Mouse (Mus musculus) thymus, postnatal 0 days (tissue): Measurements from ENCODE around the gene Zfp804a. TPM values are rescaled to one million over a fixed set of nuclear protein-coding genes. Genes with fewer than 3 reads are reported as not detected.

Experiments
- DNase-seq: peaks from one replicate; pipeline ENCODE4 v3.0.0-alpha.2; 2015; ENCODE audit warnings: low spot score
- polyA plus RNA-seq: library from polyadenylated mRNA; unstranded; fragments of >200 nt; fragmentation: Nextera tagmentation; extraction: Ambion mirVana; gene quantifications from 2 replicates; pipeline ENCODE4 v1.2.1, GENCODE M21; 2015

Gene Zfp804a
- polyA plus RNA-seq, result 0.04 TPM in 1 of 2 replicates, not detected in the other

GRCm38 (mm10) chr2:82053185-82053891, at the start of gene Zfp804a:
Gene Zfp804a, plus strand, starts transcription at chr2:82053222.
- DNase-seq, result no peak

- no peak for DNase-seq
These were observed 1.4 kb upstream of the Zfp804a start for GRCm38 (mm10) chr2:82051635-82052034.

GRCm38 (mm10) chr2:82052338-82053184, 461 bp upstream of the Zfp804a start:
- DNase-seq, result no peak

- no peak for DNase-seq
These were observed 1.4 kb downstream of the Zfp804a start for GRCm38 (mm10) chr2:82054446-82054845.

GRCm38 (mm10) chr2:82064671-82065070, 11.6 kb downstream of the Zfp804a start:
- no peak for DNase-seq

GRCm38 (mm10) chr2:82067912-82068311, 14.9 kb downstream of the Zfp804a start:
- no peak for DNase-seq

DNA sequence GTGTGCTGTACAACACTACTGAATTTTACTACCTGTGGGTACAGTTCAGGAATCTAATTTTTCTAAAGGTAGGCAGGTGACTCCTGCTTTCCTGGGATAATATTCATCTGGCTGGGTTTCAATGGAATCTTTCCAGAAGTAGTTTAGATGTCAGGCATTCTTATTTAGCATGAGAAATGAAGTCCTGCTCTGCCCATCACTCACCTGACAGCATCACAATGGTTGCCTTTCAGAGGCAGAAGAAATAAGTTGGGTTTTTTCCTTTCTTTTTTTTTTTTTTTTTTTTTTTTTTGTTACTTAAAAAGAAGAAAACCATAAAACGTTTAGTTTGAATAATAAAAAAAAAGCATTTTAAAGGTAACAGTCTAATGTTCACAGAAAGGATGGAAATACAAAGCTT, 16.1 kb downstream of the Zfp804a start:
- DNase-seq, result no peak

DNA sequence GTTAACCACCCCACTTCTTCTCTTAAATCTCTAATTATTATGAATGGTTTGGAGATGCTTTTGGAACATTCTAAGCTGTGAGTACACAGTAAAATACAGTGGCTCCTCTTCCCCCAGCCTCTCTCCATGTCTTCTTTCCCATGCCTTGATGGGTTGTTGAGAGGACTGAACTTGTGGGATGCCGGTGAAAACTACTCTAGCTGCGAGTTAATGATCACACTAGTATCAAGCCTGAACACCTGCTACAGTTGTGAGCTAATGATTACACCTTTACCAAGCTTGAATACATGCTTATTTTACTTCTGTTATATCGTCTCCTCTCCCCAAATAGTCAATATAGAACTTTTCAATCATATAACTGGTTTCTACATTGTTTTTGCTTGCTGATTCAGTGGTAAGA, 23.9 kb downstream of the Zfp804a start:
- DNase-seq, result no peak

DNA sequence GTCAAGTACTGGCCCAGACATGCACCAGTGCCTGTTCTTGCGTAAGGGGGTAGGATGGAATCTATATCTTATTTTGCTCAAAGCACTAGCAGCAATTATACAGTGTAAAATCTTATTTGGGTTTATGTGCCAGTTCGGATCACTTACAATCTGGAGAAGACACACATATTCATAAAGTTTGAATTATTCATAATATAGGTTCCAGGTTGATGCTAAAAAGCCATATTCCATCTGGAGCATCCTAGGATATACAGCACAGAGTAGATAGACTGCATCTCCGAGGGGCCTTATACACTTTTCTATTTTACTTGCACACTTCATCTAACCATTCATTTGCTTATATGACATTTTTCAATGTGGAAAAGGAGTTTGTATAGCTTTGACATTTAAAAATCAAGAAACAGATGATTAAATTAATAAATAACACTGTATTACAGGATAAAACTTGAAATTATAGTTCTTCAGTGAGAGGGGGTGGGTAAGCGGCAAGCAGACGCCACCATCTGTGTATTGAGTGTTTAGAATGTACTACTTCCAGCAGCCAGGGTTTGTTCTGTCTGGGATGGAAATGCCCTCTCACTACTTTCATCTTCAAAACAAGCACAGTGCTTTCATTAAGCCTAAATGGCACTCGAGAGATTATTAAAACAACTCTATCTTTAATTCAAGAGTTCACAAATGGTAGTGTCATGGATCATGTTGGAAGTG, 25.4 kb downstream of the Zfp804a start:
- DNase-seq, result no peak

- DNase-seq, result no peak
These were observed 27.7 kb downstream of the Zfp804a start for GRCm38 (mm10) chr2:82080678-82081077.

DNA sequence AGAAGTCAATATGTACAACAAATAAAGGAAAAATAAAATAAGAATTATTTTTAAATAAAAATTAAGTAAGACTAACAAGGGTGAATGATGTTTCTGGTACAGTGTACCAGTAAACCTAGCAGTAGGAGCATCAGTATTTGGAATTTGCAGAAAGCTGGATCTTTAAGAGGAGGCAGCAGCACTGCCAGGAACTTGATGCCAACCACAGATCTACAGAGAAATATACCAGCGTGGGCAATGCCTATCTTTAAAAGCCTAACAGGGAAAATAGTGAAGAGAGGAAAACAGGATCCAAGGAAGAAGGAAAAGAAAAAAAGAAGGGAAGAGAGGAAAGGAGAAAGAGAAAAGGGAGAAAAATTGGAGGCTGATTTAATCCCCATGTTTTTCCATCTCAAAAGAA, 60.1 kb downstream of the Zfp804a start:
- DNase-seq, result no peak

GRCm38 (mm10) chr2:82113650-82114049, 60.6 kb downstream of the Zfp804a start:
- no peak for DNase-seq

DNA sequence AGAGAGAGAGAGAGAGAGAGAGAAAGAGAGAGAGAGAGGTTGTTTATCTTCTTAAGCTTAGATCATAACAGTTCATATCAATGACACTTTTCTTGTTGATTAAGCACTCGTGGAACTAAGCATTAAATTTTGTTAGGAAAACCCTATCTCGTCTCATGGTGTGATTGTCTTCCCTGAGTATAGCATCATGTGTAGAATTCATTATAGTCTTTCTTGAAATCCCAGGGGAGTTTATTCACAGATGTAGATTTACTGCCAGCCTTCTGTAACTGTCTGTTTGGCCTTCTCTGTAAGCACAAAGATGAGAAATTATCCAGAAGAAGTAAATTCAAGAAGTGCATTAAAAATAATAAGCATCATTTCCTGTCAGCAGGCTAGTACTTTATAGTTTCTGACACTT, 66.6 kb downstream of the Zfp804a start:
- no peak for DNase-seq

GRCm38 (mm10) chr2:82178693-82179092, 125.7 kb downstream of the Zfp804a start:
- no peak for DNase-seq

DNA sequence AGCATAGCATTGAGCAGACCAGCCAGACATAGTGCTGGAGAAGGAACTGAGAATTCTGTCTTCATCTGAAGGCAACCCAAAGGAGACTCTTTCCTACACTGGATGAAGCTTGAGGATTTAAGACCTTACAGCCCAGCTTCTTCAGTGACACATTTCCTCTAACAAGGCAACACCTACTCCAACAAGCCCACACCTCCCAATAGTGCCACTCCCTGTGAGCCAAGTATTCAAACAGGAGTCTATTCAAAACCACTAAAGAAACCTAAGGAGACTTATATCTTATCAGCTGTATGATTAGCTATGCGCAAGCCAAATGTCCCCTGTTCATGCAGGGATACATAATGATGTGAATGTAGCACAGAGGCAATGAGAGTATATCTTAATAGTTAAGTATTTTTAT, 128.0 kb downstream of the Zfp804a start:
- DNase-seq, result no peak

- DNase-seq, result no peak
These were observed 146.9 kb downstream of the Zfp804a start for GRCm38 (mm10) chr2:82199901-82200300.

DNA sequence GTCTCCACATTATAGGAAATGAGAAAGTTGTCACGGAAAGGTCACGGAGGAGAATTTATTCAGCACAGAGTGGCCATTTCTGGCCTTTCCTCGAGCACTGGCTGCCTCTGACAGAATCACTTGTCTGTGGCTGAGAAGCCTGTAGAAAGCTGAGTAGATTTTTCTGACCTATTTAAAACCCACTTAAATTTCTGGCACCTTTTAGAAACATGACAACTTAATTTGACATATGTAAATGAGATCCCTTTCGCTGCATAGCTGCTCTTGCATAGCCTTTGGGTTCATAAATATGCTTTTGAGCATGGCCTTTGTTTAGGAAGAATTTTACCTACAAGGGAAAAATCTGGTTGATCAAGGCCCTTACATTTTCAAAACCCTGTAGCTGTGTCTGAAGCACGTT, 147.6 kb downstream of the Zfp804a start:
- no peak for DNase-seq

- no peak for DNase-seq
These were observed 157.6 kb downstream of the Zfp804a start for GRCm38 (mm10) chr2:82210605-82211004.

DNA sequence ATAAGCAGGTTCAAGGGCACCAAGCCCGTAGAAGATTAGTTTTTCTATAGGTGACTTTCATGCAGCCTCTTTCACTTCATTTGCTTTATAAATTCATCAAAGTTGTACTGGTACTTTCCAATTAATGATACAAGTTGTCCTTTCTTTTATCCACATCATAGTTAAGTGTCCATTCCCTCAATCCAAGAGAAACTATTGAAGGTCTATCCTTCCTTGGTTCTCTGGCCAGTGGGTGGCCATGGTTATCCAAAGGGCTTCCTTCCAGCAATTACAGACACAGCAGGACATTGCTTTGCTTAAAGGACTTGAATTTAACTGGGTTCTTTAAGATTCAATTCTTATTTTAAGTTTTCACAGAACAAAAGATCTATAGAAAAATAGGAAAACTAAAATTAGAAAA, 158.9 kb downstream of the Zfp804a start:
- no peak for DNase-seq

GRCm38 (mm10) chr2:82217873-82218272, 164.9 kb downstream of the Zfp804a start:
- DNase-seq, result no peak

- DNase-seq, result no peak
These were observed 193.0 kb downstream of the Zfp804a start for GRCm38 (mm10) chr2:82246020-82246419.
